Mouse (Mus musculus) natural killer cell, adult 2 months (primary cell): ENCODE measurements around the gene Ahdc1.
"Not testable (repeated sequence)": the region's sequence is repeated elsewhere in the genome, so short reads cannot be mapped to it uniquely, and the experiment has no call there.

Experiments
- DNase-seq, 2 experiments: peaks; one replicate each; pipeline ENCODE4 v3.0.0; 2022; ENCODE audit warnings: low spot score in 2 of 2

The Ahdc1 gene

GRCm38 (mm10) chr4:133094936-133095733 is 84.1 kb downstream of the Ahdc1 start:
- peak in 1 of 2 experiments; percentile 21 for DNase-seq

- not testable (repeated sequence) for DNase-seq
These were observed 84.6 kb downstream of the Ahdc1 start for GRCm38 (mm10) chr4:133095734-133096065.

DNA sequence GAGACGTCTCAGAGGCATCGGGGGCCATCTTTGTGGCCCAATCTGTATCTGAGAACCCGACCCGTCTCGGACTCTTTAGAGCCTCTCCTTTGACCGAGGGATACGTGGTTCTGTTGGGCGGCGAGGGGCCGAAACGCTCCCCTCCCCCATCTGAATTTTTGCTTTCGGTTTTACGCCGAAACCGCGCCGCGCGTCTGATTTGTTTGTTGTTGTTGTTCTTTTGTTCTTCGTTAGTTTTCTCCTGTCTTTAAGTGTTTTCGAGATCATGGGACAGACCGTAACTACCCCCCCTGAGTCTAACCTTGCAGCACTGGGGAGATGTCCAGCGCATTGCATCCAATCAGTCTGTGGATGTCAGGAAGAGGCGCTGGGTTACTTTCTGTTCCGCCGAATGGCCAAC is 85.6 kb downstream of the Ahdc1 start:
- peak in 1 of 2 experiments; percentile 23 for DNase-seq

GRCm38 (mm10) chr4:133101751-133102150 is 90.7 kb downstream of the Ahdc1 start:
- DNase-seq: no peak

DNA sequence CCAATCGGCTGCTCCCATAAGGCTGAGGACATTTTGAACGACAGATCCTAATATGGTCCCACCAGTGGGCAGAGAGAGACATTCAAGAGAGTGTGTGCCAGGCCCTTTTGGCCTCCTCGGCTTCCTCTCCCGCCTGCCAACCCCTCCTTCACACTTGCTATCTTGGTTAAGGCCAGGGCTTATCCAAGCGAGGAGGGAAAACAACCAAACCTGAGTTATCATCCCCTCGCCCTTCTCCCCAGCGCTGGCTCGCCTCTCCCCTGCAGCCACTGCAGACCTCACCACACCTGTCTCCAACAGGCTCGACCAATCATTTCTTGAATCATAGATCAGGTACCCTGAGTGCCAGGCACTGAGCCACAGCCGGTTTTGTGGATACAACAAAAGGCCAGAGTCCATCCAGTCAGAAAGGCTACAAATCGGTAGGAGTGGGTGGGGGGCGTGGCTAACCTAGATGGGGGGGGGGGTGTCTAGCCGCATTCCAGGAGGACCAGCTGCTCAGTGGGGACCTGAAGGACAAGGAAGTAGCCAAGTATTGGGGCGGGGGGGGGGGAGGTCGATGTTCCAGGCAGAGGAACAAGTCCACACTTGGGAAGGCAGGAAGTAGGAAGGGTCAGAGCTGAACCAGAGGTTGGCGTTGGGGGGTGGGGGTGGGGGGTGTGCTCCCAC is 92.6 kb downstream of the Ahdc1 start:
- DNase-seq: no peak

- DNase-seq: no peak
These were observed 93.1 kb downstream of the Ahdc1 start for GRCm38 (mm10) chr4:133104194-133104569.

- no peak for DNase-seq
These were observed 95.6 kb downstream of the Ahdc1 start for GRCm38 (mm10) chr4:133106691-133107090.

- DNase-seq: no peak
These were observed 96.8 kb downstream of the Ahdc1 start for GRCm38 (mm10) chr4:133107788-133108281.

- no peak for DNase-seq
These were observed 97.6 kb downstream of the Ahdc1 start for GRCm38 (mm10) chr4:133108481-133109334.

DNA sequence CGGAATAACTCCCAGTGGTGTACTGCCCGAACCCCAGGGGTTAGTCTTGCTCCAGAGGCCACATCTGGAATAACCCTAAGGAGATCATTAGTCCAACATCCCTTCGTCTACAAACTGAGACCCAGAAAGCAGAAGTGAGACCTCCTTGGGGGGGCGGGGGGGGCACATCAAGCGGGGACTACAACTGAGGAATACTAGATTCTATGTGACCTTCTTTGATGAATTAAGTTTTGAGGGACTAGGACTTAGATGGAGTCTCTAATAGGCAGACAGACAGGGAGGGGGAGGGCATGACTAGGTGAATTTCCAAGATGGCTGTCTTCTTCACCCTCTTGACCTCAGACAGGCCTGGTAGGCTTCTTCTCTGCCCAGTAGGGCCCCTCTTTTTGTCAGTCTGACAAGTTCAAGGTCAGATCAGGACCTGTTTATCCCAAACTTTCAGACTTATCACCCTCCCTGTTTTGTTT is 98.3 kb downstream of the Ahdc1 start:
- DNase-seq: no peak

GRCm38 (mm10) chr4:133112175-133112838 is 101.2 kb downstream of the Ahdc1 start:
- DNase-seq: no peak

DNA sequence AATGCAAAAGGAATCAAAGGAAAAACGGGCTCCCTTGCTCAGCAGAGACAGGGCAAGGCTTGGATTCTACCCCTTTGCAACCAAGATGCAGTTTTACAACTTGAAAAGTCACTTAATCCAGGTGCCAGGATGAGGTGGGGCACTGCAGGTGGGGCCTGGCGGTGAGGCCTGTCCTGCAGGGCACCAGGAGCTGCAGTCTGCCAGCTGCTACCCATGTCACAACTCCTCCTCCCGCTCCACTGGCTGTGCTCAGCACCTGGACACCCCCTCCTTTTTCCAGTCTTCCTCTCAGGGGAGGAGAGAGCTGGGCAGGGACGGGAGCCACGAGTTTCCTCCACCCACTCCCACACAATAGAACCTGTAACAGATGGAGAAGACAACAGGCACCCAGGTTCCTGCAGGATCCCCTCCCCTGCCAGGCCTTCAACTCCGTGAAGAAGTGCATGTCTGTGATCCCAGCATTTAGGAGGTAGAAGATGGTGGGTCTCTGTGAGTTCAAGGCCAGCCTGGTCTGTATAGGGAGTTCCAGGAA is 102.4 kb downstream of the Ahdc1 start:
- no peak for DNase-seq

- no peak for DNase-seq
These were observed 103.7 kb downstream of the Ahdc1 start for GRCm38 (mm10) chr4:133114762-133115161.

DNA sequence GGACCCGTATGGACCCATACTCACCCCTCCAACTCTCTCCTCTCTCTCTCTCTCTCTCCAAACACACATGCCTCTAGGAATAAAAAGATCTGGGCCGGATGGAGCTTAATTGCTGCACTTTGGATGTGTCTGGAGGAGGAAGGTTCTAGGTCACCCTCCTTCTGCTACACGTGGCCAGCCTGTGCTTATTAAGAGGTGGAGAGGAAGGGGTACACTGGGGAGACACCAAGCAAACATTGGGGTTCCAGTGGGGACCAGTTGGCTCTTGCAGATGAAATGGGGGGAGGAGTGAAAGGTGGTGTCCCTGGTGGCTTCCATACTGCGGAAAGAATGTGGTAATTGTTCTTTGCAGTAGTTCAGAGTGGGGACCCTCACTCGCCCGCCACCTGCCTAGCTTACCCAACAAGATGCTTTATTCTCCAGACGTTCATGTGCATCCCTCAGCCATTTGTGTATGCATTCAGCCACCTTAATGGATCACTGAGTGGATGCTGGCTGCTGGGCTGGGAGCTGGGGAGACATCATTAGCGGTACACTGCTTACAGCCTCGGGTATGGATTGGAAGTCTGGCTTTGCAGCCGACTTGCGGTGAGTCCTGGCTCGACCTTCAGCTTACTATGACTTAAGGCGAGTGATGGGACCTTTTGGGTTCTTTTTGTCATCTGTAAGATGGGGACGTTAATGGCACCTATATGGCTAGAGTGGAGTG is 104.8 kb downstream of the Ahdc1 start:
- no peak for DNase-seq

GRCm38 (mm10) chr4:133116756-133117470 is 105.9 kb downstream of the Ahdc1 start:
- DNase-seq: no peak

GRCm38 (mm10) chr4:133117556-133118411 is 106.7 kb downstream of the Ahdc1 start:
- DNase-seq: no peak

DNA sequence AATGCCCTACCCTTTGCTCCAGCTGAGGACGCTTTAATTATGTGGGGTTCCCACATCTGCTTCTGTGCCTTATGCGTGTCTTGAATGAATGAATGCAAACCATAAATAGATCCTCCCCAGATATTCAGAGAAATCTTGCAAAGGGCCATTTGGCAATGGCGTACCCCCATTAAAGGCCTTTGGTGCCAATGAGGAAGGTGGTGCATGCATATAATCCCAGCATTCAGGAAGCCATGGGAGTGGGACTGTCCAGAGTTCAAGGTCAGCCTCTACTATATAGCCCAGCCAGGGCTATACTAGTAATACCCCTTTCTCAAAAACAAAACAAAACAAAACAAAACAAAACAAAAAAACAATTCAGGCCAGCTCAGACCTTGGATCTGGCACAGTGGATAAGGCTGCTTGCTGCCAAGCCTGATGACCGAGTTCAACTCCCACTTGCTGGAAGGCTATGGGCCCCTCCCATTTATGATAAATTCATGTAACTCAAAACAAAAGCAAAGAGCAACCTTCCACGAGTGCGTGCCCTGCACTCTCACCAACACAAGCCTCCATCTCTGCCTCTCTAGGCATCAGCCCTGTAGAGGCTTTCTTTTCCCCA is 107.8 kb downstream of the Ahdc1 start:
- DNase-seq: no peak

DNA sequence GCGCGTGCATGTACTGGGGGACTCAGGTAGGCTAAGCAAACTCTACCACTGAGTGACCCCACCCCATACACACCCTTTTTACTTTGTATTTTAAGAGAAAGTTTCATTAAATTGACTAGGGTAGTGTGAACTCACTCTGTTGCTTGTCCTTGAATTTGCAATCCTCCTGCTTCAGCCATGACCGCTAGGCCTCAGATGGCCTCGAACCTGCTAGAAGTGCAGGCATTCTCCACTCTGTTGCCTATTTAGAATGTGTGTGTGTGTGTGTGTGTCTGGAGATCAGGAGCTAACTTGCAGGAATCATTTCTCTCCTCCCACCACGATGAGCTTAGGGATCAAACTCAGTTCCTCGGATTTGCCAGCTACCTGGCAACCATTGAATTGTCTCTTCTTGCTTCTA is 108.5 kb downstream of the Ahdc1 start:
- DNase-seq: no peak
